Mouse (Mus musculus) neural tube, embryonic 12.5 days (tissue): ENCODE data around the gene Vac14. TPM values are rescaled to one million over a fixed set of nuclear protein-coding genes. Genes with fewer than 3 reads are reported as not detected.
A peak's percentile ranks its signal among the peaks of the same experiment; 100 is the strongest.

ENCODE experiments used
- ATAC-seq: fragments of 200-750 bp; cut with Nextera tagmentation; 2 replicates; pipeline ENCODE4 v1.8.0; 2017; ENCODE audit warnings: low read depth, mild to moderate bottlenecking, moderate TSS enrichment, moderate library complexity; ENCODE audit not compliant: low FRiP score
- H3K27ac ChIP-seq: fragments of 300-500 bp; sonication (generic); 2 replicates; pipeline ENCODE4 v1.5.1; 2016
- H3K27me3 ChIP-seq: fragments of 300-500 bp; sonication (generic); replicated peaks from 2 replicates; pipeline ENCODE4 v1.6.1; 2016; ENCODE audit warnings: mild to moderate bottlenecking
- H3K36me3 ChIP-seq: fragments of 300-500 bp; sonication (generic); 2 replicates; pipeline ENCODE4 v1.6.1; 2016; ENCODE audit warnings: mild to moderate bottlenecking
- H3K4me1 ChIP-seq: fragments of 300-500 bp; sonication (generic); 2 replicates; pipeline ENCODE4 v1.6.1; 2016
- H3K4me2 ChIP-seq: fragments of 300-500 bp; sonication (generic); replicated peaks from 2 replicates; pipeline ENCODE4 v1.6.1; 2016; ENCODE audit warnings: mild to moderate bottlenecking
- H3K4me3 ChIP-seq: fragments of 300-500 bp; sonication (generic); 2 replicates; pipeline ENCODE4 v1.5.1; 2016
- H3K9ac ChIP-seq: fragments of 300-500 bp; sonication (generic); 2 replicates; pipeline ENCODE4 v1.6.1; 2016; ENCODE audit warnings: mild to moderate bottlenecking
- H3K9me3 ChIP-seq: fragments of 300-500 bp; sonication (generic); 2 replicates; pipeline ENCODE4 v1.6.1; 2016; ENCODE audit warnings: mild to moderate bottlenecking
- WGBS: fragments of 180-500 bp; shearing (Covaris S2); methylation state at CpG from one replicate; pipeline ENCODE4 v1.1.7; 2016; 5-methylcytosine and 5-hydroxymethylcytosine counted together
- polyA plus RNA-seq: library from polyadenylated mRNA; unstranded; fragments of >200 nt; fragmentation: Nextera tagmentation; extraction: Ambion mirVana; gene quantifications from 2 replicates; pipeline ENCODE4 v1.2.1, GENCODE M21; 2016

Vac14 gene
- polyA plus RNA-seq, 1 experiment from 2014 or later: 34.5 TPM

DNA sequence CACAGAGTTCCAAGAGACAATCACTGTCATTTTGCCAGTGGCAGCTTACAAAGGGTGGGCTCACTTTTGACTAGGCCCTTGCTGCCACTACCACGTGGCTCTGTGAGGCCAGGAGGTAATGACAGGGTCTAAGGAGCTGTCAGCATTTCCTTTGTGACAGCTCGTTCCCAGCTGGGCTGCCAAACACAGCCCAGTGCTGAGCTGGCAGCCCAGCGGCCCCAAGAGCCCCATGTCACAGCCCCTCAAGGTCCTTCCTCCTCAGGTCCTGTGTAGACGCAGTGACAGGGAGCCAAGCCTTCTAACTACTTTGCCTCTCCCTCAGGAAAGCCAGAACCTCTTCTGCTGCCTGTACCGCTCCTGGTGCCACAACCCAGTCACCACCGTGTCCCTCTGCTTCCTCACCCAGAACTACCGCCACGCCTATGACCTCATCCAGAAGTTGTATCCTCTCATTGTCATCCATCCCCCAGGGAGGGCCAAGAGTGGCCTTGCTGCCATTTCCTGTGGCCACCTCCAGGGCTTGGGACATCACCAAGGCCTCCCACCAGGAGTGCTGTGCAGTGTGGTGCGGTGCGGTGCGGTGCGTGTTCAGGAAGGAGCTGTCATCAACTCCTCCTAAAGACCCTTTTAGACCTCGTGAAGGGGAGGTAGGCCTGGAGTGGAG lies 93.0 kb downstream of the Vac14 start:
- H3K4me3 ChIP-seq: no peak overlapping the region
- 84% methylated on average over 13 of the region's 13 CpGs for WGBS
- no peaks in the 10 kb centered on the region for H3K9me3 ChIP-seq
- ATAC-seq: no peak
- H3K27me3 ChIP-seq: no peaks in the 10 kb centered on the region
- H3K4me1 ChIP-seq: peaks cover 12% of the 10 kb centered on the region; the same call in 1 of the 2 replicates
- H3K36me3 ChIP-seq: peaks cover 52% of the 10 kb centered on the region
- no peak overlapping the region for H3K27ac ChIP-seq
- no peak overlapping the region for H3K4me2 ChIP-seq
- no peak overlapping the region for H3K9ac ChIP-seq

DNA sequence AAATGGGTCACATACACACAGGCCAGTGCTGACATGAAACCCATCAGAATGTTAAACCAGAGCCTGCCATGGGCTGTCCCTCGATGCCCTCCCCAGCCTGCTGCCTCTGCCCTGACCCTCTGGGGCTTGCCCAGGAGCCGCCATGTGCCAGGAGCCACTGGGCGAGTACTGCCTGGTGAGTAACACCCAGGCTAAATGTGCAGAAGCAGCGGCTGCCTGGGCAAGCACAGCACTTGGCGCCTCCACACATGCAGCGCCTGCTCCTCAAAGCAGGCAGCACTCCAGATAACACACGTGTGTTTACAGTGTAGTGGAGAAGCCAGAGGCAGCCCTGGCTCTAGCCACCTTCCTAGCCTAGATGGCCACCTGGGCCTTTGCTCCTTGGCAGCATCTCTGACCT lies 94.7 kb downstream of the Vac14 start:
- Histone ChIP-seq H3K4me3 (no peak overlapping the region), H3K27ac (no peak overlapping the region), H3K27me3 (no peaks in the 10 kb centered on the region), H3K9me3 (no peaks in the 10 kb centered on the region), H3K9ac (no peak overlapping the region), H3K4me2 (no peak overlapping the region), H3K4me1 (peaks cover 12% of the 10 kb centered on the region; the same call in 1 of the 2 replicates), H3K36me3 (peaks cover 50% of the 10 kb centered on the region)
- ATAC-seq: no peak
- 94% methylated on average over 7 of the region's 7 CpGs for WGBS

GRCm38 (mm10) chr8:110714827-110715519 lies 96.6 kb downstream of the Vac14 start:
- H3K4me1 ChIP-seq: peaks cover 26% of the 10 kb centered on the region
- no peak overlapping the region for H3K4me2 ChIP-seq
- 85% methylated on average over 15 of the region's 15 CpGs for WGBS
- no peak for ATAC-seq
- no peak overlapping the region for H3K4me3 ChIP-seq
- H3K9me3 ChIP-seq: no peaks in the 10 kb centered on the region
- no peak overlapping the region for H3K27ac ChIP-seq
- no peak overlapping the region for H3K9ac ChIP-seq
- H3K27me3 ChIP-seq: no peaks in the 10 kb centered on the region
- peaks cover 46% of the 10 kb centered on the region for H3K36me3 ChIP-seq

GRCm38 (mm10) chr8:110716075-110716474 lies 97.7 kb downstream of the Vac14 start:
- 59% methylated on average over 4 of the region's 4 CpGs for WGBS
- Histone ChIP-seq H3K36me3 (peaks cover 41% of the 10 kb centered on the region), H3K27me3 (no peaks in the 10 kb centered on the region), H3K4me1 (peaks cover 30% of the 10 kb centered on the region), H3K4me2 (no peak overlapping the region), H3K27ac (no peak overlapping the region; the same call in 1 of the 2 replicates), H3K4me3 (no peak overlapping the region), H3K9ac (no peak overlapping the region), H3K9me3 (no peaks in the 10 kb centered on the region)
- no peak for ATAC-seq

GRCm38 (mm10) chr8:110717131-110717530 lies 98.7 kb downstream of the Vac14 start:
- H3K27me3 ChIP-seq: no peaks in the 10 kb centered on the region
- no peak overlapping the region for H3K4me3 ChIP-seq
- H3K4me2 ChIP-seq: no peak overlapping the region
- H3K9me3 ChIP-seq: no peaks in the 10 kb centered on the region
- no peak overlapping the region for H3K27ac ChIP-seq
- ATAC-seq: no peak
- no peak overlapping the region for H3K9ac ChIP-seq
- WGBS: 69% methylated on average over 7 of the region's 7 CpGs
- peaks cover 33% of the 10 kb centered on the region for H3K4me1 ChIP-seq
- peaks cover 31% of the 10 kb centered on the region for H3K36me3 ChIP-seq

DNA sequence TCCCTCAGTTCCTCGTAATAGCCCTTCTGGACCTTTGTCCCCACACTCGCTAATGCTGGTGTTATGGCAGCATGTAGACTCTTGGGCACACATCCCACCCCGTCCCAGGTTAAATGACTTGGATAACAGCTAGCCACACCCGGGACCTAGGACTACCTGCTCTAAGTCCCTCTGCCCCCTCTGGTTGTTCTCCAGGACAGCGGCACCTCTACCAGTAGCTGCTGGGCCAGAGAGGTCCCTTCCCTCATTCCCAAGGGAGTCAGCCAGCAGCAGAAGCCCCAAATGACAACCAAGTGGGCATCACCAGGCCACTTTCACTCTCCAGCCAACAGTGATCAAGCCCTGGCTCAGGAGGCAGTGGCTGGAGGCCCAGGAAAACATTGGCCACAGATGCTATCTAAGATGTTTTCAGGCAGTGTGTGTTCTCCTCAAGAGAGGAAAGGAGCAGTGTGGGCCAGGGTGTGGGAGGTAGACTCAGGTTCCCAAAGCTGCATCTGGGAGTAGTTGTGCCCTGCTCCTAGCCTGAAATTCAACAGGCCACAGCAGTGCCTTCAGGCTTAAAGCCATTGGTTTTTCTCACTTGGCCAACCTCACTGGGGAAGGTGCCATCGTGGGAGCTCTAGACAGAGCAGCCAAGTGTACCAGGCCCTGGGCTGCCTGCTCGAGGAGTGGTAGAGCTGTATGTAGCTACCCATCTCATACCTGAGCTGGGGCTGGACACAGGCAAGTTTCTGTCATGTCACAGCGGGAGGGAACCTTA lies 100.0 kb downstream of the Vac14 start:
- no peak for ATAC-seq

DNA sequence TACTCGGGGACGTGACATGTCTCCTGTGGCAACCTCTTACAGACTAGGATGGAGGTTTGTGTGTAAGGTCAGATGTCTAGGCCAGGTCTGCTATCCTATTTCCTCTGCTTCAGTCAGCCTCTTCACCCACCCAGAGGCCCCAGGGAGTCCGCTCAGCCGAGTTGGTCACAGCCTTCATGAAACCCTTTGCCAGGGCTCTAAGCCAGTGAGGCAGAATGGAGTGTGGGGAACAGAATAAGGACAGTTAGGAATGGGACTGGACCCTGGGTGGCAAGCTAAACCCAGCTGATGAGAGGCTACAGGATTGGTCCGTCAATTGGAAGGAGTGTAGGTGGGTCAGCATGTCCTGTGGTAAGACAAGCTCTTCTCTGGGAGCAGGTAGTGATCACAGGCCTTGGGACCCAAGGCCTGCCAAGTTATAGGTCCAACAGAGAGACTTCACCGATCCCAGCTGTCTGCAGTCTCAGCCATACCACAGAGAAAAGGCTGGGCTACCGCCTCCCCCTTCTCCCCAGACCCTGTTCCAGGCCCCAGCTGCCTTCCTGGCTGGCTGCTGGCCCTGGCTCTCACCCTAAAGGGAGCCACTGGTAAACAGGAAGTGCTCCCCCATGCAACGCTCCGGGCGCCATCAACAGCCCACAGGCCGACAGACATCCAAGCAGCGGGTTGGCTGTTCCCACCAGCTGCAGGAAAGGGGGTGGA lies 100.7 kb downstream of the Vac14 start:
- Histone ChIP-seq H3K9ac (no peak overlapping the region; the same call in 1 of the 2 replicates), H3K36me3 (peaks cover 17% of the 10 kb centered on the region), H3K27ac (no peak overlapping the region), H3K4me3 (no peak overlapping the region), H3K9me3 (no peaks in the 10 kb centered on the region), H3K4me1 (peaks cover 51% of the 10 kb centered on the region), H3K4me2 (peak overlapping the region; percentile 9; the same call in 1 of the 2 replicates), H3K27me3 (no peaks in the 10 kb centered on the region)
- no peak for ATAC-seq
- WGBS: 49% methylated on average over 12 of the region's 12 CpGs

More for the DNA sequence above, 100.0 kb downstream of the Vac14 start:
- 0 out of 2 replicates have a peak overlapping the region, but pooled peaks have one; percentile 23 for H3K9ac ChIP-seq
- H3K27ac ChIP-seq: no peak overlapping the region
- peaks cover 44% of the 10 kb centered on the region for H3K4me1 ChIP-seq
- no peaks in the 10 kb centered on the region for H3K27me3 ChIP-seq
- H3K9me3 ChIP-seq: no peaks in the 10 kb centered on the region
- H3K36me3 ChIP-seq: peaks cover 18% of the 10 kb centered on the region
- 92% methylated on average over 8 of the region's 8 CpGs for WGBS
- no peak overlapping the region for H3K4me3 ChIP-seq
- H3K4me2 ChIP-seq: no peak overlapping the region

DNA sequence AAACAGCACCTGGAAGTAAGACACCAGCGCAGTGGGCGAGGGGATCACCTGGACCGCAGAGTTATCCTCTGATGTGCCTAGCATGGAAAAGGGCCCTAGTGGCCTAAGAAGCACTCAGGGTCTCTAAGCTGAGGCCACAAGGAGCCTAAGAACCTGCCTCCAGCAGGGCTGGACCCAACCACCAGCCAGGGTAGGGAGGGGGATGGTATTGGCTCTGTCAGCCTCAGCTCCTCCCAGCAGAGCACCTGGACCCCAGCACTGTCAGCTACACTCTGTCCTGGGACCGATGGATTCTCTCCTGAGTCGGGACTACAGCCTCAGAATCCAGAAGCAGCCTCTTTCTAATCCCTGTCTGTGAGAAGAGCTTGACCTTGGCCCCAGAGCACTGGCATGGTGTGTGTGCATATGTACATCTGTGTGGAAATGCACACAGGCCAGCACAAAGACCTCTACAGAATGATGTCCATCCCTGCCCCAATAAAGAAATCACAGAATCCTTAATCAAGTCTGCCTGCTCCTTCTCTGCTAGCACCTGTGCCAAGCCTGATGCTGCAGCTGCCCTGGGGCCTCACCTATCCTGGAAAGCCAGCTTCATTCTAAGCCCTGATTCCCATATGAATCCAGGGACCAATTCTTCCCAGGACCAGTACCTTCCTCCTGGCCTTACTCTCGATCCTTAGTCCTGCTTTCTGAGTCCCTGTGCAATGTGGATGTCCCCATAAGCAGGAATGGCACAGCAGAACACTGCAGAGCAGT lies 101.7 kb downstream of the Vac14 start:
- H3K4me3 ChIP-seq: no peak overlapping the region
- peaks cover 11% of the 10 kb centered on the region for H3K36me3 ChIP-seq
- peaks cover 60% of the 10 kb centered on the region for H3K4me1 ChIP-seq
- H3K27me3 ChIP-seq: no peaks in the 10 kb centered on the region
- H3K27ac ChIP-seq: no peak overlapping the region
- H3K9ac ChIP-seq: peak overlapping the region; percentile 88; the same call in 1 of the 2 replicates
- peak overlapping the region; percentile 83 for H3K4me2 ChIP-seq
- 56% methylated on average over 6 of the region's 6 CpGs for WGBS
- H3K9me3 ChIP-seq: no peaks in the 10 kb centered on the region
- ATAC-seq: no peak

GRCm38 (mm10) chr8:110720685-110721598 lies 102.6 kb downstream of the Vac14 start, which contains the start of gene Mtss1l:
TSS of gene Mtss1l (plus strand) at chr8:110721476.
- H3K4me3 ChIP-seq: peak within 1 kb of the TSS; percentile 75
- ATAC-seq: peak; percentile 82
- H3K36me3 ChIP-seq: peaks cover 7% of the 10 kb centered on the region
- H3K4me2 ChIP-seq: peak within 1 kb of the TSS; percentile 83
- peak within 1 kb of the TSS; percentile 66 for H3K27ac ChIP-seq
- H3K9me3 ChIP-seq: no peaks in the 10 kb centered on the region
- WGBS: 3% methylated on average over 64 of the region's 75 CpGs
- peaks cover 65% of the 10 kb centered on the region for H3K4me1 ChIP-seq
- peak within 1 kb of the TSS; percentile 88 for H3K9ac ChIP-seq
- no peaks in the 10 kb centered on the region for H3K27me3 ChIP-seq

GRCm38 (mm10) chr8:110721606-110722413 lies 103.4 kb downstream of the Vac14 start:
- Histone ChIP-seq H3K9ac (peak overlapping the region; percentile 88), H3K9me3 (no peaks in the 10 kb centered on the region), H3K4me2 (peak overlapping the region; percentile 83), H3K27me3 (no peaks in the 10 kb centered on the region), H3K4me1 (peaks cover 61% of the 10 kb centered on the region), H3K36me3 (peaks cover 8% of the 10 kb centered on the region), H3K27ac (peak overlapping the region; percentile 66), H3K4me3 (peak overlapping the region; percentile 75)
- under 1% methylated on average over 58 of the region's 59 CpGs for WGBS
- peak; percentile 63 for ATAC-seq
